Mouse (Mus musculus) layer of hippocampus, adult 18-20 months (tissue): ENCODE measurements around the gene Eif4enif1. TPM values are rescaled to one million over a fixed set of nuclear protein-coding genes. Genes with fewer than 3 reads are reported as not detected.
A peak's percentile ranks its signal among the peaks of the same experiment; 100 is the strongest.

ENCODE experiments used
- DNase-seq, 2 experiments: peaks; one replicate each; pipeline ENCODE4 v3.0.0; 2022; ENCODE audit warnings: low spot score in 2 of 2
- total RNA-seq, 2 experiments: library from RNA; stranded (reverse); gene quantifications; 2 replicates each; pipeline ENCODE4 v1.2.3; 2021

The Eif4enif1 gene
- total RNA-seq, 2 experiments from 2014 or later: 61.8 to 75.5 TPM

GRCm38 (mm10) chr11:3265291-3266078 is 63.3 kb downstream of the Eif4enif1 start:
- no peak for DNase-seq

DNA sequence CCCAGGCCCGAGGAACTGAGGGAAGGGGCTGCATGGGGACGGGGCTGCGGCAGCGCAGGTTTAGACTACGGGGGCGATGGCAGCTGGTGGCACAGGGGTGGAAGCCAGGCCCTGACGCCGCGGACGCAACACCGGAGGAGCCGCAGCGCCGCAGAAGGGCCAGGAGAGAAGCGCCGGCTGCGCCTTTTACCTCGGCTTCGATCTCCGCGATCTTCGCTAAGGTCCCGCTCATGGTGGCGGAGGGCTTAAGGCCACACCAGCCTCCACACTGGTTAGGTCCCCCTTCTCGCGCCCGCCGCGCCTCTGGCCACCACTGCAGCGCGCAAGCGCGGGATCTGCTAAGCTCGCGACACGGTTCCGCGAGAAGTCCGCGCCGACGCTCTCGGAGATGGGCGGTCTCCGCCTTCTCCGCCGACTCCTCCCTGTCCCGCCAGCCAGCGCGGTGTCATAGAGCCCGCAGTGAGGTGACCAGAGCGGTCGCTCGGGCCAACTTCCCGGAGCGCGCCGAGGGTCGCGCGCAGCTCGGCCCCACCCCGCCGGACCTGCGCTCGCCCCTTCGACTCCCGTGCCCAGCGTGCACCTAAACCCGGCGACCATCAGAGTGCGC is 64.0 kb downstream of the Eif4enif1 start, which contains the start of gene Drg1:
TSS of gene Drg1 (minus strand) at position 337 of the 607 bp plus-strand sequence.
- peak; percentile 92 for DNase-seq

- DNase-seq: no peak
These were observed 64.9 kb downstream of the Eif4enif1 start for GRCm38 (mm10) chr11:3267133-3267532.

DNA sequence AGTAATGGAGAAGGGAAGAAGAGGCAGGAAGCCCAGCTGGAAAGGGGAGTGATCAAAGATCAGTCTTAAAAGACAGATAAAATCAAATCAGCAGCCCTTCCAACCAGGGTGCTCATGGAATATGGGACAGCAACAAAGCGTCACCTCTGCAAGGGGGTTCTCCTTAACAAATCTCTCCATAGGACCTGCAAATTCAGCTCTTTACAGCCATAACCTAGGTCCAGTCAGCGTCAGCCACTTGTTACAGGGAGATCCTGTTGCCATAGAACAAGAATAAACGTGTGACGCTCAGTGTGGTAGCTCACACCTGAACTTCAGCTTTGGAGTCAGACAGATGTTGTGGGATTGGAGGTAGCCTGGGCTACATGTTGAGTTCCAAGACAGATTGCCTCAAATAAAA is 67.0 kb downstream of the Eif4enif1 start:
- no peak for DNase-seq

- no peak for DNase-seq
These were observed 76.2 kb downstream of the Eif4enif1 start for GRCm38 (mm10) chr11:3278351-3278750.

DNA sequence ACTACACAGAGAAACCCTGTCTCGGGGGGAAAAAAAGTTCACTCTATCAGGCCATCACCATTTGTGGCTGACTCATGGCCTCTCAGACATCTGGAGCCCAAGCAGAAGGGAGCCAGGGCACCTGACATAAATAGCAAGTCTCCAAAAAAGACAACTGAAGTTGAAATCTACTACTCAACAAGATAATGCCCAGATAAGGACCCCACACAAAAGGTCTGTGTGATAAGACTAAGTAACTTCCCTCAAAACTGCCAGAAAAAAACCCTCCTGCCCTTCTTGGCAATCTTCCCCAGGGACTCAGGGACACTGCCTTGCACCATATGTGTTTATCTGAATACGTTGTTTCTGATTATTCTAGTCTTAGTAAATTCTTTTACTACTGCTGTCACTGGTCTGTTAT is 77.5 kb downstream of the Eif4enif1 start:
- DNase-seq: no peak

DNA sequence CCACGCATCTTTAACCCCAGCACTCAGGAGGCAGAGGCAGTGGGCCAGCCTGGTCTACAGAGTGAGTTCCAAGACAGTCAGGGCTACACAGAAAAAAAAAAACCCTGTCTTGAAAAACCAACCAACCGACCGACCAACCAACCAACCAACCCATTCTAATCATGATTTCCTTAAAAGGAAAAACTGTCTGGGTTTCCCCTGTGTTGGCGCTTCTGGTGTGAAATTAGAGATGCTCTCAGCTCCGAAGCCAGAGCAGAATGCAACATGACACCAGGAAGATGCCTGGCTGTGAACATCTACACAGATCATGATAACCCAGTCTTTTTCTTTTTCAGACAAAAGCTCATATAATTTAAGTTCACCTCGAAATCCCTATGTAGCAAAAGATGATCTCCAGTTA is 80.7 kb downstream of the Eif4enif1 start:
- DNase-seq: no peak

- DNase-seq: no peak
These were observed 81.5 kb downstream of the Eif4enif1 start for GRCm38 (mm10) chr11:3283645-3284044.

DNA sequence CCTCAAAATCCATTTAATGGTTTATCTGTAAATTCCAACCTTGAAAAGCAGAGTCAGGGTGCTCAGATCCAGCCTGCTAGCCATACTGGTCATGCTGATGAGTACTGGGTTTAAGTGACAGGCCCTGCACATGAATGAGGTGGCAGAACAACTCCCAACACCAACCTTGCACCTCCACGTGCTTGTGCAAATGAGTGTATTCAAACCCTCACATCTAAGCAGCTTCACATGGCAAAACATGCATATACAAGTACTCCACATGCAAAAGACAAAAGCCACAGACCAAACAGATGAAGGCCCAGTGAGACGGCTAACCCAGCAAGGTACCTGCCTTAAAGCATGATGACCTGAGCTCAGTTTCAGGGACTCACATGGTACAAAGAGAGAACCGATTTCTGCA is 83.7 kb downstream of the Eif4enif1 start:
- DNase-seq: no peak

DNA sequence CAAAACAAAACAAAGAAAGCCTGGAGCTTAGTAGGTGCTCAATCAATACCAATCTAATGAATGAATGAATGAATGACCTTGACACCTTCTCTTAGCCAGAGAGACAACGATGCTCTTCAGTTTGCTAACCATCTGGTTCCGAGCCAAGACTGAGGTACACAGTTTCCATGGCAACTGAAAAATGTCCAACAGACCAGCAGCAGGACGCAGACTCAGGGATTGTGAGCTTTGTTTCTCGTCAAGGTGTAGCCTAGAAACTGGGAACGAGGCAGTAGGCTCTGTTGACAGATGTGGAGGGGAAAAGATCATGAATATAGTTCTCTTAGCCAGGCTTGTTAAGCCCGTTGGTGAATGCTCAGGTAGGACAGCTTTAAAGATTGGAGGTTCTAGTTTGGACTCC is 84.9 kb downstream of the Eif4enif1 start:
- DNase-seq: no peak

- DNase-seq: no peak
These were observed 85.7 kb downstream of the Eif4enif1 start for GRCm38 (mm10) chr11:3287921-3288320.

DNA sequence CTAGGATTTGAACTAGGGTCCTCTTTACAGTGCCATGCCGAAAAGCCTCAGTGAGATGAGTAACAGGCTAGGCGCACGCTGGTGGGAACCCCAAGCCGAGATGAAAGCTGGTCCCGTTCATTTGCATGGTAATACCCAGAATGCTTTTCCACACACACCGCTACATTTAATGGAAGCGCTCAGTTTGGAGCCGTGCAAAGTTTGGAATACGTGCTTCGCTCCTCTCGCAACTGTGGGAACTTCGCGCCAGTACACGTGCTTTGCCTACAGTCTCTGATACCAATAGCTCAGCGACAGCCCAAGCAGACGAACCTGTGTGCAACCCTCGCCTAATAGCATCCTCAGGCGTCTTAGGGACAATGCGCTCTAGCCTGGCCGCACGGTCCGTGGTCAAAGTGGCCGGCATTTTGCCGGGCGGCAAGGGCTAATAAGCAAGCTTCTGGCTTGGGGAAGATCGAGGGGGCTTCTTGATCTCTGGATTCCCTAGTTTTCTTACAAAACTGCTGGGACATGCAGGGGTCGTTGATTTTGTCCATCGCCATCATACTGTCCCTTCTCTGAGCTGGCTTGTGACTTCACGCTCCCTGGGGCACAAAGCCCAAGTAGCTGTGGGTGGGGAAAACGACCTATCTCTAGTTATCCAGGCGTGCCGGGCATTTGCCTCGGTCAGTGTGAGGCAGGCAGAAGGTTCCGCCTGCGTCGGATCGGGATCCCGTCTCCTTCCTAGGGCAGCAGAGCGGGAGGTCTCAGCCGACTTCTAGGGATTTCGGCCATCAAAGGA is 86.5 kb downstream of the Eif4enif1 start, which contains the start of gene Patz1:
TSS of gene Patz1 (plus strand) at position 354 of the 781 bp plus-strand sequence.
- DNase-seq: peak in 1 of 2 experiments; percentile 64

DNA sequence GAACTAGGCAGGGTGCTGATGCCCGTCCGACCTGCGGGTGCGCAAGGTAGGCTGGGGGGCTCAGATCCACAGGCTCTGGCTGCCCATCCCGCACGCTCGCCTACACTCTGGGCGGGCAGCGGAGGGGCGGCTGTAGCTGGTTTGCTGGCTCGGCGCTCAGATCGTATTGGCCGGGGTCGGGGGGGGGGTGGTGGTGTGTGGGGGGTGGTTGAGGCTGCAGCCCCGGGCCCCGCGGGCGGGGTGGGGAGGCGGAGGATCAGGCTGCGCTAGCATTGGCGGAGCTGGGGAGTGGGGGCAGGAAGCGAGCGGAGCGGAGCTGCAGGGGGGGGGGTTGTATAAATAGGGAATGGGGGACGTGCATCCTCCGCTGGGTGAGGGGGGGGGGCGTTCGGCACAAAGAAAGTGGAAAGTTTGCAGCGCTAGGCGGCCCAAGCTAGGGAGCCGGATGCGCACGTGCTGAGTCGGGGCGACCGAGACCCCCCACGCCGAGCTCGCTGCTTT is 87.2 kb downstream of the Eif4enif1 start:
- peak in 1 of 2 experiments; percentile 68 for DNase-seq

GRCm38 (mm10) chr11:3289803-3290639 is 87.8 kb downstream of the Eif4enif1 start:
- DNase-seq: peak; percentile 81 to 89

DNA sequence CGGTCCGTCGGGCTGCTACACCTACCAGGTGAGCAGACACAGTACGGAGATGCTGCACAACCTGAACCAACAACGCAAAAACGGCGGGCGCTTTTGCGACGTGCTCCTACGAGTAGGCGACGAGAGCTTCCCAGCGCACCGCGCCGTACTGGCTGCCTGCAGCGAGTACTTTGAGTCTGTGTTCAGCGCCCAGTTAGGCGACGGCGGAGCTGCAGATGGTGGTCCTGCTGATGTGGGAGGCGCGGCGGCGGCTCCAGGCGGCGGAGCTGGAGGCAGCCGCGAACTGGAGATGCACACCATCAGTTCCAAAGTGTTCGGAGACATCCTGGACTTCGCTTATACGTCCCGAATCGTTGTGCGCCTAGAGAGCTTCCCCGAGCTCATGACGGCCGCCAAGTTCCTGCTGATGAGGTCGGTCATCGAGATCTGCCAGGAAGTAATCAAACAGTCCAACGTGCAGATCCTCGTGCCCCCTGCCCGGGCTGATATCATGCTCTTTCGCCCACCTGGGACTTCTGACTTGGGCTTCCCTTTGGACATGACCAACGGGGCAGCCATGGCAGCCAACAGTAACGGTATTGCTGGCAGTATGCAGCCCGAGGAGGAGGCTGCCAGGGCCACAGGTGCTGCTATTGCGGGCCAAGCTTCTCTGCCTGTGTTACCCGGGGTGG is 88.6 kb downstream of the Eif4enif1 start:
- peak in 1 of 2 experiments; percentile 81 for DNase-seq

GRCm38 (mm10) chr11:3291311-3292061 is 89.3 kb downstream of the Eif4enif1 start:
- DNase-seq: no peak

- peak in 1 of 2 experiments; percentile 34 for DNase-seq
These were observed 89.8 kb downstream of the Eif4enif1 start for GRCm38 (mm10) chr11:3292062-3292421.

- no peak for DNase-seq
These were observed 90.6 kb downstream of the Eif4enif1 start for GRCm38 (mm10) chr11:3292711-3293249.

DNA sequence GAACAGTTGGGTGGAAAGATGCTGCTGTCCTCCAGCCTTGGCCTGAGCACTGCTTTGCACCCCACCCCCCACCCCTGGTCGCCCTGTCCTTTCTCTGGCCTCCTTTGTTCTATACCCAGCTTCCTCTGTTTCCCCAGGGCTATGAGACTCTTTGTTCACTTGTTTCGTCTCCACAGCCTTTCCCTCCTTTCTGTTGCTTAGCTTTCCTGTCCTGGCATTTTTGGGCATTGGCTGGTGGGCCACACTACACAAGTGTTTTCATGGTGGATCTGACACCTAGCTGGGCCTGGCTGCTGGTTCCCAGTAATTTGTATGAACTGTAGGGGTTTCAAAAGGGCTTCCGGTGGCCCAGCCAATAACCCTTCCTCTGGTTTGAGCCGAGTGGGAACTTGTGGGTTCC is 91.2 kb downstream of the Eif4enif1 start:
- no peak for DNase-seq
